Mouse (Mus musculus) kidney, embryonic 16.5 days (tissue): ENCODE measurements around the gene Npr1. TPM values are rescaled to one million over a fixed set of nuclear protein-coding genes. Genes with fewer than 3 reads are reported as not detected.

Experiments
- ATAC-seq: fragments of 200-750 bp; cut with Nextera tagmentation; 2 replicates; pipeline ENCODE4 v1.8.0; 2017; ENCODE audit warnings: moderate TSS enrichment; ENCODE audit not compliant: low FRiP score, low TSS enrichment
- H3K27ac ChIP-seq: fragments of 300-500 bp; sonication (generic); 2 replicates; pipeline ENCODE4 v1.5.1; 2014; ENCODE audit warnings: low read length
- H3K27me3 ChIP-seq: fragments of 300-500 bp; sonication (generic); 2 replicates; pipeline ENCODE4 v1.6.1; 2014; ENCODE audit warnings: low read length, control low read depth, mixed read lengths; ENCODE audit not compliant: insufficient read depth
- H3K36me3 ChIP-seq: fragments of 300-500 bp; sonication (generic); 2 replicates; pipeline ENCODE4 v1.6.1; 2014; ENCODE audit warnings: low read length, control low read depth, mixed read lengths; ENCODE audit not compliant: insufficient read depth
- H3K4me1 ChIP-seq: fragments of 300-500 bp; sonication (generic); 2 replicates; pipeline ENCODE4 v1.6.1; 2014; ENCODE audit warnings: low read length, control low read depth, mixed read lengths; ENCODE audit not compliant: insufficient read depth
- H3K4me2 ChIP-seq: fragments of 300-500 bp; sonication (generic); replicated peaks from 2 replicates; pipeline ENCODE4 v1.6.1; 2014; ENCODE audit warnings: low read depth, low read length
- H3K4me3 ChIP-seq: fragments of 300-500 bp; sonication (generic); 2 replicates; pipeline ENCODE4 v1.5.1; 2014; ENCODE audit warnings: mild to moderate bottlenecking, low read length
- H3K9ac ChIP-seq: fragments of 300-500 bp; sonication (generic); replicated peaks from 2 replicates; pipeline ENCODE4 v1.6.1; 2014; ENCODE audit warnings: low read length
- H3K9me3 ChIP-seq: fragments of 300-500 bp; sonication (generic); 2 replicates; pipeline ENCODE4 v1.6.1; 2016; ENCODE audit warnings: low read length, control low read depth
- WGBS: fragments of 180-500 bp; shearing (Covaris S2); extraction: QIAGEN DNeasy Blood & Tissue Kit; methylation state at CpG from one replicate; pipeline ENCODE4 v1.1.7; 2014; 5-methylcytosine and 5-hydroxymethylcytosine counted together
- polyA plus RNA-seq: library from polyadenylated mRNA; unstranded; fragments of >200 nt; fragmentation: Nextera tagmentation; extraction: Ambion mirVana; gene quantifications from 2 replicates; pipeline ENCODE4 v1.2.1, GENCODE M21; 2015

Npr1 gene
- polyA plus RNA-seq, 1 experiment from 2014 or later, result 20.0 TPM

DNA sequence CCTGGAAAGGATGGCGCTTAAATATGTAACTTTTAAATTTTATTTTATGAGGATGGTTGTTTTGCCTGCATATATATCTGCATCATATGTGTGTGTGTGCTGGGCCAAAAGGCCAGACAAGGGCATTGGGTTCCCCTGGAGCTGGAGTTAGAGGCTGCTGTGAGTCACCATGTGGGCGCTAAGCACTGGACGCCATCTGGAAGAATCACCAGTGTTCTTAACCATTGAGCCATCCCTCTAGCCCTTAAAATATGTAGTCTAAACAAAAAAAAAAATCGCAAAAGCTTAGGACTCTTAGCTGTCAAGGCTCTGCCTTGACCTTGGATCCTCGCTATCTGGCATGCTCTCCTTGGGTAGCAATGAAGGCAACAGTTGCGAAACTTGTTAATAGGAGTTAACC is 22.9 kb upstream of the Npr1 start:
- 85% methylated on average over 6 of the region's 6 CpGs for WGBS
- H3K36me3 ChIP-seq, result peaks cover 46% of the 10 kb centered on the region
- no peak overlapping the region for H3K4me3 ChIP-seq

DNA sequence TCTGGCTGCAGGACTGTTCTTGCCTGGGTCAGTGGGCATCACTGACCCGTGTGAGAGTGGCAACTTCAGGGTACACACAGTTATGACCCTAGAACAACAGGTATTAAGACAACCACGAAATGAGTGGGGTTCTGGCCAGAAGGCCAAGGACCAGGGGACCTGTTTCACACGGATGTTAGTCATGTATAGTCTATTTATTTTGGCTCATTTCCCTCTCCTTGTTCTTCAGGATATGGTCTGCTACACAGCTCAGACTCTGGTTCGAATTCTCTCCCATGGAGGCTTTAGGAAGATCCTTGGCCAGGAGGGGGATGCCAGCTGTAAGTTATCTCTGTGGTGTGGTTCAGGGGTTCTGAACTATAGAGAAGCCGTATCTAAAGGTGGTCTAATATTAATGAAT is 21.3 kb upstream of the Npr1 start:
- H3K27me3 ChIP-seq, result no peaks in the 10 kb centered on the region
- peaks cover 56% of the 10 kb centered on the region for H3K36me3 ChIP-seq
- H3K9ac ChIP-seq, result no peak overlapping the region
- H3K9me3 ChIP-seq, result no peaks in the 10 kb centered on the region
- ATAC-seq, result no peak
- no peak overlapping the region for H3K27ac ChIP-seq
- H3K4me1 ChIP-seq, result peaks cover 6% of the 10 kb centered on the region
- no peak overlapping the region for H3K4me2 ChIP-seq
- WGBS, result 35% methylated on average over 5 of the region's 5 CpGs
- H3K4me3 ChIP-seq, result no peak overlapping the region

More for the DNA sequence above, 22.9 kb upstream of the Npr1 start:
- no peak overlapping the region for H3K27ac ChIP-seq
- H3K4me2 ChIP-seq, result no peak overlapping the region
- H3K9me3 ChIP-seq, result no peaks in the 10 kb centered on the region
- no peak overlapping the region for H3K9ac ChIP-seq
- H3K27me3 ChIP-seq, result no peaks in the 10 kb centered on the region
- H3K4me1 ChIP-seq, result peaks cover 6% of the 10 kb centered on the region
- ATAC-seq, result no peak

DNA sequence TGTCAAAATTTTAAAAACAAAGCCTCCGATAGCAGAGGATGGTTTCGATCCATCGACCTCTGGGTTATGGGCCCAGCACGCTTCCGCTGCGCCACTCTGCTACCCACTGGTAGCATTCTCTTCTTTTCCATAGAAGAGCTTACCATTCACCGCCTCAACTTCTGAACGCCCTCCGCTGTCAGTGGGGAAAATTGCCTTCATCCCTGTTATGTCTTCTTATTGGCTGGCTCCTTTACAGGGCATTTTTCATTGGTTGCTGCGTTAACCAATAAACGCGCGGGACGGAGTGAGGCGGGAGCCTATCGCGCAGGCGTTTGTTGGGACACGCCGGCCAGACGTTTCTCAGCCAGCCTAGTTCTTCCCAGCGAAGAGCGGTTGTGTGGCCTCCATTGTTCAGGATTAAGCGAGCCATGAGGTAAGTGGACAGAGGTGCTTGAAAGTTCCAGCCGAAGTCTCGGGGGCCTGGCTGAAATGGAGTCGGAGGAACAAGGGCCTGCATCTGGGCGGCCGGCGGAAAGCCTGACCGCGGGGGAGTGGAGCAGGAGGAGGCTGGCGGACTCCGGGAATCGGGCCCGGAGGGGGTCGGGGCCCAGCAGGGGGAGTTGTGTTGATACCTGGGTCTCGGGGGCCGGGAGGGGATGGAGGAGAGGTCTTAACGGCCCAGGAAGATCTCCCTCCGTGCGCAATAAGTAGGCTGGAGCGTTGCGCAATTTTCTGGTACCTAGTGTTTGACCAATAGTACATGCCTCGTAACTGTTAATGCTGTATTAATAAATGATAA is 10.4 kb upstream of the Npr1 start, which contains the start of gene Ilf2:
Gene Ilf2 (plus strand): TSS at position 296 of the 781 bp plus-strand sequence.
- Histone ChIP-seq H3K9me3 (no peaks in the 10 kb centered on the region), H3K9ac (peak within 1 kb of the TSS; percentile 96), H3K36me3 (peaks cover 26% of the 10 kb centered on the region), H3K4me2 (peak within 1 kb of the TSS; percentile 70), H3K4me1 (peaks cover 8% of the 10 kb centered on the region), H3K4me3 (peak within 1 kb of the TSS; percentile 94), H3K27me3 (no peaks in the 10 kb centered on the region), H3K27ac (peak within 1 kb of the TSS; percentile 96)
- 0% methylated on average over 45 of the region's 45 CpGs for WGBS
- peak; percentile 99 for ATAC-seq

DNA sequence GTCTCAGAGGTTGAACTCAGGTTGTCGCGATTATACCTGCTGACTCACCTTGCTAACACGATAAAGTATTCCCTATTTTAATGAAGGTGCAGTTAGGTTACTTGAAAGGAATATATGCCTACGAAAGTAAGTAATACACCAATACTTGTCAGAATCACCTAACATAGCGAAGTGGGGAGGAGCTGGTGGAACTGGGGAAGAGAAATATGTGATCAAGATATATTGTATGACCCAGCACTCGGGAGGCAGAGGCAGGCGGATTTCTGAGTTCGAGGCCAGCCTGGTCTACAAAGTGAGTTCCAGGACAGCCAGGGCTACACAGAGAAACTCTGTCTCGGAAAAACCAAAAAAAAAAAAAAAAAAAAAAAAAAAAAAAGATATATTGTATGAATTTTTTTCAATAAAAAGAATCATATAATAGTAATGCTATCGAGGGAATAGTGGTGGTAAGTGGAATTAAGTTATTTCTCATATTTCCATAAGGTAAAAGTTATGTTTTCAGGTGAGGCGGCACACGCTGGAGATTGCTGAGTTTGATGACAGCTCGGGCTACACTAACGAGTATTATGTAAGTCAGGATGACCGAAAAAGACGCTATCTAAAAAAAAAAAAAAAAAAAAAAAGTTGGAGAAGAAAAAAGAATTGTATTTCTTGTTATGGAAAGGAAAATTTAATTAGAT is 9.6 kb upstream of the Npr1 start:
- Histone ChIP-seq H3K27me3 (no peaks in the 10 kb centered on the region), H3K27ac (no peak overlapping the region), H3K9ac (no peak overlapping the region), H3K9me3 (no peaks in the 10 kb centered on the region), H3K4me2 (peak overlapping the region; percentile 52), H3K4me3 (peak overlapping the region; percentile 94), H3K36me3 (peaks cover 18% of the 10 kb centered on the region), H3K4me1 (peaks cover 8% of the 10 kb centered on the region)
- no peak; the same call in 1 of the 2 replicates for ATAC-seq
- 40% methylated on average over 15 of the region's 16 CpGs for WGBS

DNA sequence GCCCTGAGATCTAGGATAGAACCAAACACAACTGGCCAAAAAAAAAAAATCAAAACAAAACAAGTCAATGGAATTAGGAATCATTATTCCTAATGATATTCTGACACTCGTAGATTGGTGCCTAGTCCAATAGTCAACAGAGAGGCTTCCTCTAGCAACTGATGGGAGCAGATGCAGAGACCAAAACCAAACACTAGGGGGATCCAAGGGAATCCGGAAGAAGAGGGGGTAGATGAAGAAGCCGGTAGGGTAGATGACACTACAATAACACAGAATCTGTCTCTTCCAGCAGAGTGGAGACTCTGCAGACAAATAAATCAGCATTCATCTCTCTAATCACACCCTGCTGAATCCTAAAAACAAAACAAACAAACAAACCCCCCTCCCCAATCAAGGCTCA is 6.5 kb upstream of the Npr1 start:
- no peak for ATAC-seq
- no peak overlapping the region for H3K4me3 ChIP-seq
- no peak overlapping the region for H3K9ac ChIP-seq
- no peaks in the 10 kb centered on the region for H3K9me3 ChIP-seq
- H3K27ac ChIP-seq, result no peak overlapping the region
- no peaks in the 10 kb centered on the region for H3K27me3 ChIP-seq
- WGBS, result 28% methylated on average over 3 of the region's 3 CpGs
- no peak overlapping the region for H3K4me2 ChIP-seq
- peaks cover 6% of the 10 kb centered on the region for H3K4me1 ChIP-seq
- no peaks in the 10 kb centered on the region for H3K36me3 ChIP-seq

DNA sequence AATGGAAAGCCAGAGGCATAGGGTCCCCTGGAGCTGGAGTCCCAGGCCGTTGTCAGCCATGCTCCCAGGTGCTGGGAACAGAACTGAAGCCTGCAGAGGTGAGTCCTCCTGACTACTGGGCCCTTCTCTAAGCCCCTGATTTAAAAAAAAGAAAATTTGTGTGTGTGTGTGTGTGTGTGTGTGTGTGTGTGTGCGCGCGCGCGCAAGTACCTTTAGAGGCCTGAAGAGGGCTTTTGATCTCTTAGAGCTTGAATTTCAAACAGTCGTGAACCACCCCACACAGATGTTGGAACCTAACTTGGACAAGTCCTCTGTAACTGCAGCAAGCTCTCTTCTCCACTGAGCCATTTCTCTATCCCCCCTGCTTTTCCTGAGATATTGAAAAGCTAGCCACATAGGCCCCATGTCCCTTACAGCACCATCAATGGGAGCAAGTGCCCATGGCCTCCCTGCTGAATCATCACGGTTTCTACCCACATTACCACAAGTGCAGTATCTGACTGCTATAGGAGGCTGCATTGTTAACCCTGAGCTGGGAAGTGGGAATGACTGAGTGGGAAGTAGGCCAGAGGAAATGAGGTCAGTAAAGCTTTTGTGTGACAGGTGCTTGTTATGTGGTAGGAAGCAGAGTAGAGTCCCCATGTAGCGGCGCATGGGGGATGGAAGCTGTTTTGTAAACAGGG is 2.1 kb upstream of the Npr1 start:
- Histone ChIP-seq H3K27me3 (peaks cover 22% of the 10 kb centered on the region), H3K4me3 (no peak overlapping the region), H3K9me3 (no peaks in the 10 kb centered on the region), H3K4me1 (peaks cover 5% of the 10 kb centered on the region), H3K27ac (no peak overlapping the region), H3K9ac (no peak overlapping the region), H3K36me3 (no peaks in the 10 kb centered on the region), H3K4me2 (no peak overlapping the region)
- ATAC-seq, result no peak
- 93% methylated on average over 10 of the region's 10 CpGs for WGBS

DNA sequence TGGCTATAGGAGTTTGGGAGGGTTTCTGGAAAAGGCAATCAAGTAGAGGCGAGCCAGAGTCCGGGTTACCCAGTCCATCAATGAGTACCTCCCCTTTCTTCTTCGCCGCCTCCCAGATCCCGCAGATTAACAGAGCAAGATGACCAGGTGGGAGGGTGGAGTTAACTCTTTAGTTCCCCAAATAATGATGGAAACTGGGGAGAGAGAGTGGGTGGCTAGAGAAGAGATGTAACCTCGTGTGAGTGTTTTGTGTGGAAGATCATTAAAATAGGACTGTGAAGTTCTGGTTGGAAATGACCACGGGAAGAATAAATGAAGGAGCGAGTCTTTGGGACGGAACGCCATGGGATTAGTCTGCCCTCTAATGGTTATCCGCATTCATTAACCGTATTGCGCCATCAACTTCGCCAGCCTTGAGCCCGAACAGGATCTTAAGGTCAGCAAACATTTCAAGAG is 673 bp upstream of the Npr1 start:
- under 1% methylated on average over 15 of the region's 15 CpGs for WGBS
- Histone ChIP-seq H3K27ac (peak overlapping the region; percentile 37; the same call in 1 of the 2 replicates), H3K27me3 (peaks cover 29% of the 10 kb centered on the region), H3K4me2 (peak overlapping the region; percentile 80), H3K4me3 (peak overlapping the region; percentile 68), H3K36me3 (no peaks in the 10 kb centered on the region), H3K9me3 (no peaks in the 10 kb centered on the region), H3K4me1 (peaks cover 5% of the 10 kb centered on the region), H3K9ac (peak overlapping the region; percentile 77)
- peak; percentile 66; the same call in 1 of the 2 replicates for ATAC-seq

DNA sequence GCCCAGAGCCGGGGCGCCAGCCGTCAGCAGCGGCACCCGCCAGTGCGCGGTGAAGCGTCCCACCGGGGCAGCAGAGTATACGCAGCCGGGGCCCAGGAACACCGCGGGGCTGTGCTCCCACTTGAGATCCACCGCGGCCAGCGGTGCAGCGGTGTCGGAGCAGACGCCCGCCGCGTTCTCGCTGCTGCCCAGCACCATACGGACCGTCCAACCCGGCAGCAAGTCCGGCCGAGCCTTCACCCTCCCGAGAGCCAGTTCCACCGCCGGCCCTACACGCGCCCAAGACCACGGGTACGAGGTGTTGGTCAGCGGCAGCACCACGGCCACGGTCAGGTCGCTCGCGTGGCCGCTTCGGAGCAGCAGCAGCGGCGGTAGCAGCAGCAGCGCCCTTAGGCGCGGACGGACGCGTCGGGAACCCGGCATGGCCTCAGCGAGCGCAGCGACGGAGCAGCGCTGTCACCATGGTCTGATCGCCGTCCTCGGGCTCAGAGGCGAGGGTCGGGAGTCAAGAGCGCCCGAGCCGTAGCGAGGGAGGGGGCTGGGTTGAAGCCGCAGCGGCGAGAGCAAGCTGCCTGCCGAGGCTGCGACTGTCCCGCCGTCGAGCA is 483 bp downstream of the Npr1 start:
- H3K36me3 ChIP-seq, result no peaks in the 10 kb centered on the region
- peak; percentile 42 for ATAC-seq
- H3K4me1 ChIP-seq, result peaks cover 5% of the 10 kb centered on the region
- WGBS, result under 1% methylated on average over 75 of the region's 75 CpGs
- peak overlapping the region; percentile 70; the same call in 1 of the 2 replicates for H3K27ac ChIP-seq
- no peaks in the 10 kb centered on the region for H3K9me3 ChIP-seq
- H3K4me2 ChIP-seq, result peak overlapping the region; percentile 80
- peak overlapping the region; percentile 77 for H3K9ac ChIP-seq
- H3K4me3 ChIP-seq, result peak overlapping the region; percentile 68
- H3K27me3 ChIP-seq, result peaks cover 29% of the 10 kb centered on the region

DNA sequence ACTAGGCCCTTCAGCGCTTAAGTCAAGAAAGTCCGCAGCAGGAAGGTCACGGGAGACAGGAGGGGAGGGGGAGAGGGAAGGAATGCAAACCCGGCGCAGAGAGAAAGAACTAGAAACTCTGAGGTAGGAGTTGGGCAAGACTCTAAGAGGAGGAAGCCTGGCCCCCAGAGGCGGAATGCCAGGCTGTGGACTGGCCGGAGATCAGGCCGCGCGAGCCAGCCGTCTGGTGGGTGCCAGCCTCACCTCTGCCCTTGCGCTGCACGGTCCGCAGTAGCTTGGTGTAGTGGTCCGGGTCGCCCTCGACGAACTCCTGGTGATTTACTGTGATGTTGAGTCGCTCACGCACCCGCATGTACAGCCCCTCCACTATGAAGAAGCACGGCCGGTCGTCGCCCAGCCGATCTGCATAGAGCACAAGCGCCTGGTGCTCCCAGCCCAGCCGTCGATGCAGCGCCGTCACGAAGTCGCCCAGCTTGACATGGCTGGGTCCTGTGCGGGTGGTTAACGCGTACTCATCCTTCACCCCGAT is 1.1 kb downstream of the Npr1 start:
- ATAC-seq, result peak; percentile 35; the same call in 1 of the 2 replicates
- H3K4me1 ChIP-seq, result peaks cover 5% of the 10 kb centered on the region
- 0 out of 2 replicates have a peak overlapping the region, but pooled peaks have one; percentile 26 for H3K27ac ChIP-seq
- H3K4me3 ChIP-seq, result peak overlapping the region; percentile 68
- no peaks in the 10 kb centered on the region for H3K9me3 ChIP-seq
- peak overlapping the region; percentile 77 for H3K9ac ChIP-seq
- H3K27me3 ChIP-seq, result peaks cover 29% of the 10 kb centered on the region
- 7% methylated on average over 37 of the region's 37 CpGs for WGBS
- H3K4me2 ChIP-seq, result peak overlapping the region; percentile 80
- no peaks in the 10 kb centered on the region for H3K36me3 ChIP-seq
